Mouse (Mus musculus): ENCODE measurements around the gene Zfp362. TPM values are rescaled to one million over a fixed set of nuclear protein-coding genes. Genes with fewer than 3 reads are reported as not detected.

Zfp362 gene
- polyA plus RNA-seq, 1 experiment from 2014 or later: 22.8 TPM

DNA sequence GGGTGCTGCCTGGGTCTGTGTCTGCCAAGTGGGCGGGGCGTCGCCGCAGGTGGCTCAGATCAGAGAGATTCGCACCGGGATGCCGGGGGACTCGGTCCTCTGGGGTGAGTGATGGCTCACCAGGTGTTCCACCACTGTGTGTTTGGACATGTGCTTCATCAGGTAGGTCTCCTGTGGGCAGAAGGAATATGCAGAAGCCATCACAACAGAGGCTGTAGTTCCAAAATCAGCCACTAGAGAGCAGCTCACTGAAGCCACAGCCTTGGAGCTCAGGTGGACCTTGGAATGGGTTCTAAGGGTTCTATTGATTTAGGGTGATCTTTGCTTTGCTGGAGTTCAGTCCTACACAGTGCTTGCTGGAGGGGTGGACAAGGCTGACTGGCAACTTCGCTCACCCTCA lies 31.4 kb downstream of the Zfp362 start:
- no peaks in the 10 kb centered on the region for H3K27me3 ChIP-seq (replicated peaks)
- no peak for ATAC-seq (ENCODE audit: insufficient read depth, low FRiP score, low read depth)
- H3K9me3 ChIP-seq: no peaks in the 10 kb centered on the region
- peaks cover 47% of the 10 kb centered on the region for H3K36me3 ChIP-seq
- 84% methylated on average over 9 of the region's 9 CpGs for WGBS
- no peak overlapping the region for H3K9ac ChIP-seq
- no peak overlapping the region for H3K4me2 ChIP-seq
- no peaks in the 10 kb centered on the region for H3K4me1 ChIP-seq
- H3K27ac ChIP-seq: no peak overlapping the region
- no peak overlapping the region for H3K4me3 ChIP-seq (replicated peaks)

DNA sequence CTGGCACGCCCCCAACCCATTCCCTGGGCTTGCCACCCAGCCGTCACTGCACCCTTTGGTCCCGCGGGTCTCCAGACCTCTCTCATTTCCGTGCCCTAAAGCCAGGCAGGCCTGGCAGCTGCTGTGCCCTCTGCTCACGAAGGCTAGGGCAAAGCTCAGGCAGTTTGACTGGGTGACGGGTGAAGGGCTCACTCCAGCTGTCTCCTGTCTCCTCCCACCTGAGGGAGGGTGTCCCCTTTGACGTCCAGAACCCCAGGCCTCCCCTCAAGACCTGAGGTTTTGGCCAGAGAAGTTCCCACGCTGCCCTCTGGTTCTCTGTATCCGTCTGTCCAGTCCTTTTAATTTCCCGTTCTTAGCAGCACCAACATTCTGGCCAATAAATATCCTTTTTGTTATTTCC lies 32.0 kb downstream of the Zfp362 start:
- Histone ChIP-seq H3K27ac (no peak overlapping the region), H3K4me3 (replicated peaks) (no peak overlapping the region), H3K9ac (no peak overlapping the region), H3K27me3 (replicated peaks) (no peaks in the 10 kb centered on the region), H3K9me3 (no peaks in the 10 kb centered on the region), H3K4me2 (no peak overlapping the region), H3K4me1 (no peaks in the 10 kb centered on the region), H3K36me3 (peaks cover 42% of the 10 kb centered on the region)
- no peak for ATAC-seq (ENCODE audit: insufficient read depth, low FRiP score, low read depth)
- WGBS: 87% methylated on average over 11 of the region's 11 CpGs

DNA sequence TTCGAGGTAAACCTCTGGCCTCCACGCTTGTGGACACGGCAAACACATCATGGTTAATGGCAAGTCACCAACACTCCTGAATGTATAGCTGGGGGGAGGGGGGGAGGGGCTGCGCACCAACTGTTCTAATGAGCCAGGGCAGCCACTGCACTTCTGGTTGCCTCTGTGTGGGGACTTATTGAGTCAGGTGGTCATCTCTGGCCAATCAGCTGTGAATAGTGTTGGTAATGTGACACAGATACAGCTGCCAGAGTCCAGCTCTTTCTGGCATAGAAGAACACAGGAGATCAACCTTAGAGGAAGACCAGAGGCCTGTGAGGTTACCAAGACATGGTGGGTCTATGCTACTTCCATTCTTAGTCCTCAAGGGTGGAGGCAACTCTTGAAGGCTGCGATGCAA lies 35.1 kb downstream of the Zfp362 start:
- Histone ChIP-seq H3K9me3 (no peaks in the 10 kb centered on the region), H3K4me3 (replicated peaks) (no peak overlapping the region), H3K27ac (no peak overlapping the region), H3K27me3 (replicated peaks) (no peaks in the 10 kb centered on the region), H3K4me2 (no peak overlapping the region), H3K9ac (no peak overlapping the region), H3K4me1 (no peaks in the 10 kb centered on the region), H3K36me3 (peaks cover 31% of the 10 kb centered on the region)
- no peak for ATAC-seq (ENCODE audit: insufficient read depth, low FRiP score, low read depth)
- WGBS: 69% methylated on average over 5 of the region's 5 CpGs

DNA sequence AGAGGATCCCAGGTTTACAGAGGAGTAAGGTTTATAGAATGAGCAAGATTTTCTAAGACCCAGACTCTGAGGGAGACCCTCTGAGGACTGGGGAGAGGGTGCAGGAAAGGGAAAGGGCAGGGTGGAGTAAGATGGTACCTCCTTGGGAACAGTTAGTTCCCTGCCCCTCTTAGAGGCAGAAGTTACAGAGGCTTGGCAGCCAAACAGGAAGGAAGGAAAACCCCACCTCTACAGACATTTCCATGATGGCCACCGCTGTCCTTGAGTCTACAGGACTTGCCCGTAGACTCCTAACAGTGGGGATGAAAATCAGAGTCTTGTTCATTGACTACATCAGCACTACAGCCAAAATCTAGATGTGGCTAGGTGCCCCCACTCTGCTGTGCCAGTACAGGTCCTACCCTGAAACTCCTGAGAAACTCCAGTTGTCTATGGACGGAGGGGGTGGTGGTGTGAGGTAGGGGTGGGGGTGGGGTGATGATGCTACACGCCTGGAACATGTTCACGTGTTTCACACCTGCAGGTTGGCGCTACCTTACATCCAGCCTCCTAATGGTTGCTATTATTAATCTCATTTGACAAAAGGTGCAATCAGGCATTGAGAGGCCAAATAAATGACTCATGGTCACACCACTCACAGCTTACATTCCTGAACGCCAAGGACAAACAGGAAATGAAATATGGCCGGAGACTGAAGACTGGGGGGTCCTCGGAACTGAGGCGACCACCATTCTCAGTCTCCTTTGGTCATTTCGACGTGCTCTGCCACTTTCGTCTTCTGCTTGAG lies 36.1 kb downstream of the Zfp362 start:
- Histone ChIP-seq H3K36me3 (peaks cover 24% of the 10 kb centered on the region), H3K4me2 (no peak overlapping the region), H3K9ac (no peak overlapping the region), H3K27me3 (replicated peaks) (no peaks in the 10 kb centered on the region), H3K4me1 (no peaks in the 10 kb centered on the region), H3K27ac (no peak overlapping the region), H3K9me3 (no peaks in the 10 kb centered on the region), H3K4me3 (replicated peaks) (no peak overlapping the region)
- WGBS: 57% methylated on average over 13 of the region's 13 CpGs
- no peak for ATAC-seq (ENCODE audit: insufficient read depth, low FRiP score, low read depth)

DNA sequence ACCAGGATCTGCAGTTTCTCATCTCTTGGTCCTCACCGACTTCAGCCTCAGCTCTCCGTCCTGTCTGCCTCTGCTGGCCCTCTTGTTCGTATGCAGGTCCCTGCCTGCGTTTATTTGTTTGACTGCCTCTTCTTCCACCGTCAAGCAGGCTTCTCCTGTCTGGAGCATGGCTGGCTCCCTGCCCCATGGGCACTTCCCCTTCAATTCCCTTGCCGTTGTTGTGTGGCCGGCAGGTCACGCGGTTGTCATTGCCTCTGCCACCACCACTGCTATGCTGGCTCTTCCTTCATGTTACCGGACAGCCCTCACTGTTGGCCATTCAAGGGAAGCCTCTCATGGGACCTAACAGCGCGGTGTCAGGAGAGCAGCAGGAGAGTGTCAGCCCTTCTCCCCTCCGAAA lies 37.7 kb downstream of the Zfp362 start:
- Histone ChIP-seq H3K9ac (no peak overlapping the region), H3K4me3 (replicated peaks) (no peak overlapping the region), H3K27me3 (replicated peaks) (no peaks in the 10 kb centered on the region), H3K36me3 (peaks cover 11% of the 10 kb centered on the region), H3K27ac (no peak overlapping the region), H3K4me2 (no peak overlapping the region), H3K9me3 (no peaks in the 10 kb centered on the region), H3K4me1 (no peaks in the 10 kb centered on the region)
- ATAC-seq (ENCODE audit: insufficient read depth, low FRiP score, low read depth): no peak
- WGBS: 73% methylated on average over 13 of the region's 13 CpGs

DNA sequence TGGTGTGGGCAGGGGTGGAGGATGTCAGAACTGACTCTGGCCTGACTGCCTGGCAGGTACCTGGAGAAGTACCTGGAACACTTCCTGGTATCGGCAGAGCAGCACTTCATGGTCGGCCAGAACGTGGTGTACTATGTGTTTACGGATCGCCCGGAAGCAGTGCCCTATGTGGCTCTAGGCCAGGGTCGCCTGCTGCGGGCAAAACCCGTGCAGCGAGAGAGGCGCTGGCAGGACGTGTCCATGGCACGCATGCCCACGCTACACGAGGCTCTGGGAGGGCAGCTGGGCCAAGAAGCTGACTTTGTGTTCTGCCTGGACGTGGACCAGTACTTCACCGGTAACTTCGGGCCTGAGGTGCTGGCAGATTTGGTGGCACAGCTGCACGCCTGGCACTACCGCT lies 38.9 kb downstream of the Zfp362 start:
- WGBS: 93% methylated on average over 20 of the region's 20 CpGs
- no peaks in the 10 kb centered on the region for H3K36me3 ChIP-seq
- ATAC-seq (ENCODE audit: insufficient read depth, low FRiP score, low read depth): no peak
- no peak overlapping the region for H3K4me2 ChIP-seq
- H3K9me3 ChIP-seq: no peaks in the 10 kb centered on the region
- no peak overlapping the region for H3K27ac ChIP-seq
- no peaks in the 10 kb centered on the region for H3K27me3 ChIP-seq (replicated peaks)
- H3K9ac ChIP-seq: no peak overlapping the region
- H3K4me3 ChIP-seq (replicated peaks): no peak overlapping the region
- no peaks in the 10 kb centered on the region for H3K4me1 ChIP-seq

DNA sequence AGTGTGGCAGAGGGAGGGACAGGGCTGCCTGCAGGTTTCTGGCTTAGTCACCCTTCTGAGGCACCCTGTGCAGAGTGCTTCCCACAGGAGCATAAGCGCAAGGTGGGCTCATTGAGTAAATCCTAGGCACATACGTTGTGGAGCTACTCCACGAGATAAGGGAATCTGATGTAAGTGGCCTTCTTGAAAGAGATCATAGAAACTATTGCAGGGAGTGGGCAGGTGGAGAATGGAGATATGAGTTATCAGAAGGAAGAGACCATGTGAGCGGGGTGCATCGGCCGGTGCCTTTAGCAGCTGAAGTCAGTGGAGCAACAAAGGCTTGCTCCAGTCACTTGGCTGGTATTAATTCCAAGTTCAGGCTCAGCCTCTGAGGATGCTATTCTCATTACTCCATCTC lies 45.8 kb downstream of the Zfp362 start:
- Histone ChIP-seq H3K27ac (no peak overlapping the region), H3K4me3 (replicated peaks) (no peak overlapping the region), H3K36me3 (no peaks in the 10 kb centered on the region), H3K4me2 (no peak overlapping the region), H3K27me3 (replicated peaks) (no peaks in the 10 kb centered on the region), H3K9ac (no peak overlapping the region), H3K4me1 (no peaks in the 10 kb centered on the region), H3K9me3 (no peaks in the 10 kb centered on the region)
- WGBS: 79% methylated on average over 6 of the region's 6 CpGs
- ATAC-seq (ENCODE audit: insufficient read depth, low FRiP score, low read depth): 0 out of 2 replicates have a peak, but pooled peaks have one; percentile 45

DNA sequence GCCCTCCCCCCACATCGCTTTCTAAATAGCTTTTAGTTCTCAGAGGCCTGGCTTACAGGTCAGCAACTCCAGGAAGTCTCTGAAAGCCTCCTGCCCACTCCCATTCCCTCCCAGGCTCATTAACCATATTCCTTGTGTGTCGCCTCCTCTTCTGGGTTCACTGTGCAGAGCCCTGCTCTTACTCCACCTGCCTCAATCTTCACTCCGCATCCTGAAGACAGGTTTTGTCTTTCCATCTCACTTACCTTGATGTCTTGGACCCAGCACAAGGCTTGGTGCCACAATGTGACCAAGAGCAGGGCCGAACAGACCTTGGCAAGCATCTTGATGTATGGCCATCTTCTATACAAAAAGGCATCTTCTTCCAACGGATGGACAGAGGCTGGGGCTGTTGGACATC lies 46.6 kb downstream of the Zfp362 start:
- Histone ChIP-seq H3K27ac (no peak overlapping the region), H3K4me3 (replicated peaks) (no peak overlapping the region), H3K4me2 (no peak overlapping the region), H3K27me3 (replicated peaks) (no peaks in the 10 kb centered on the region), H3K9ac (no peak overlapping the region), H3K9me3 (no peaks in the 10 kb centered on the region), H3K36me3 (no peaks in the 10 kb centered on the region), H3K4me1 (no peaks in the 10 kb centered on the region)
- WGBS: 77% methylated on average over 5 of the region's 5 CpGs
- ATAC-seq (ENCODE audit: insufficient read depth, low FRiP score, low read depth): no peak

DNA sequence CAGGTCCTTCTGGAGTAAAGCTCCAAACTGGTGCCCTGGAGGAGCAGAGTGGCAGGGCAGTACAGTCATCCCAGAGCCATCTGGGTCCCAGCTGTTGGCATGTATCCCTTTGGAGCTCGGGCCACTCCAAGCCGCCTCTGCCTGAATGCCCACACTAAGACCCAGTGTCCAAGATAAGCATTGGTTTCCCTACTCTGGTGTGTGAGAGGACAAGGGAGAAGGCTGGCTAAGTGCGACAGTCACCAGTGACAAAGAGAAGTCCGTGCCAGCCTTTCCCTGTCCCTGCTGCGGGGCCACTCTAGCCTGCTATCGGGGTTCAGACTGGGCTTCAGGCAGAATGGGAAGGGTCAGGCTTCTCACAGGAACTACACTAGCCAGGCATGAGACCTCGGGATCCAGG lies 49.9 kb downstream of the Zfp362 start:
- WGBS: 77% methylated on average over 7 of the region's 7 CpGs
- Histone ChIP-seq H3K4me2 (no peak overlapping the region), H3K27ac (no peak overlapping the region), H3K9ac (no peak overlapping the region), H3K27me3 (replicated peaks) (no peaks in the 10 kb centered on the region), H3K36me3 (peaks cover 28% of the 10 kb centered on the region), H3K9me3 (no peaks in the 10 kb centered on the region), H3K4me3 (replicated peaks) (no peak overlapping the region), H3K4me1 (no peaks in the 10 kb centered on the region)
- no peak for ATAC-seq (ENCODE audit: insufficient read depth, low FRiP score, low read depth)

DNA sequence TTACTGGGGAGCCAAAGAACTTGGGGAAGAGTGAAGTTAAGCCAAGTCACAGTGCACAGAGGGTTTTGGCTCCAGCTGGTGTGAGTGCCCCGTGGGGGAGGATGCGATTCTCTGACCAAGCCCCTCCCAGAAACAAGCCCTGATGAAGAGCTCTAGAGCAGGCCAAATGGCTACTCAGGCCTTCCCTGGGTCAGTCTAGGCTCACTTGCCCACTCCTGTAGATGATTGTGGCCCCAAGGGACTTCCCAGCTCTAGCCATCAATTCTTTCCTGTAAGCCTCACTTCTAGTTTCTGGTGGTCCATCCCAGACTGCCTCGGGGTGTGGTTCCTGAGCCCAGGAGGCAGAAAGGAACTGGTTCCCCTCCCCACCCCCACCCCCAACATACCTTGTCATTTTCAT lies 50.8 kb downstream of the Zfp362 start, which contains the start of gene A3galt2:
A3galt2 (plus strand) TSS at position 301 of the 400 bp plus-strand sequence.
- WGBS: 74% methylated on average over 3 of the region's 3 CpGs
- Histone ChIP-seq H3K9me3 (no peaks in the 10 kb centered on the region), H3K4me3 (replicated peaks) (no peak within 1 kb of the TSS), H3K27me3 (replicated peaks) (no peaks in the 10 kb centered on the region), H3K4me1 (no peaks in the 10 kb centered on the region), H3K9ac (no peak within 1 kb of the TSS), H3K4me2 (no peak within 1 kb of the TSS), H3K36me3 (peaks cover 34% of the 10 kb centered on the region), H3K27ac (no peak within 1 kb of the TSS)
- ATAC-seq (ENCODE audit: insufficient read depth, low FRiP score, low read depth): no peak

DNA sequence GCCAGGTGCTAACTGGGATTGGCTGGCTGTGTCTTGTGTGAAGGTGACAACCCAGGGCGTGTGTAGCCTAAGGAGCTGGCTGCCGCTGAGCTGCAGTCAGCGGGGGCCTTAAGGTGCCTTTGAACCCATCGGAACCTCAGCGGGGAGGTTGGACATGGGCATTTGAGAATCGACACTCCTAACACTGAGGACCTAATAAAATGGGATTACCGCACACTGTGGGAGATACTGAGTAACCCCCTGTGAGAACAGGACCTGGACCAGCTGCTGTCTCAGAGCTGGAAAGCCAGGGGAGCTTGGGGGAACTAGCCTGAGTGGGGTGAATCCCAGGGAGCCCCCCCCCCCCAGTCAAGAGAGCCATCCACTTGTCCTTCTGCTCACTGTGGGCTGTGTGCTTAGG lies 52.3 kb downstream of the Zfp362 start:
- Histone ChIP-seq H3K9ac (no peak overlapping the region), H3K9me3 (no peaks in the 10 kb centered on the region), H3K4me1 (no peaks in the 10 kb centered on the region), H3K4me3 (replicated peaks) (no peak overlapping the region), H3K27ac (no peak overlapping the region), H3K27me3 (replicated peaks) (no peaks in the 10 kb centered on the region), H3K4me2 (no peak overlapping the region), H3K36me3 (peaks cover 48% of the 10 kb centered on the region)
- no peak for ATAC-seq (ENCODE audit: insufficient read depth, low FRiP score, low read depth)
- 91% methylated on average over 7 of the region's 7 CpGs for WGBS

DNA sequence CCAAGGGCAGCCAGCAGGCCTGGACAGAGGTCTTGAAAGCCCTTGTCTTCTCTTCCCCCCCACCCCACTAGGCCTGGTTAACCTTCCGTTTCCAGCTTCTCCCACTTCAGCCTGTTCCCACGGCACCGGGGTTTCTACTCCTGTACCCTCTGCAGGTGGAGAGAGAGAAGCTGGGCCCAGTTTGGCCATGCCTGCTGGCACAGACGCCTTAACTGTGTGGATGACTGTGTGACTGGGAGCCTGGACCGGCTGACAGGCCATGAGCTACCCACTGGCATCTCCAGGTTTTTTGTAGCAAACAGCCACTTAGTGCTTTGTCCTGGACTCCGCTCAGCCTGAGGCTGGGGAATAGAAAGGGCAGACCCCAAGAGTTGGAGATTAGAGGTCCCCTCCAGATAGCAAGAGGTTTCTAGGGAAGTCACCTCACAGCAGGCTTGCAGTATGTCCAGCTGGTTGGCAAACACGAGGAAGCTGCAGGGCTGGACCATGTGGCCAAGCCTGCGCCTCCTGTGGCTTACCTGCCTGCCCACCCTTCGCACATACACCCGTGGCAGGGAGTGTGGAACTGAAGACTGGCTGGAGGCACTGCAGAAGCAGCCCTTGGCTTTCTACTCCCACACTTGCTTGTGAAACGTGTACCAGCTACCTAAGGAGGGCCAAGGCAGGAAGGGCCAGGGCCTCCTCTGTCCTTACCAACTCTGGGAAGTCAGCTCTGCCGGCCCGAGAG lies 53.7 kb downstream of the Zfp362 start:
- Histone ChIP-seq H3K36me3 (peaks cover 62% of the 10 kb centered on the region), H3K4me3 (replicated peaks) (no peak overlapping the region)
- WGBS: 86% methylated on average over 13 of the region's 13 CpGs

More for the DNA sequence above, 53.7 kb downstream of the Zfp362 start:
- H3K4me2 ChIP-seq: no peak overlapping the region
- H3K4me1 ChIP-seq: no peaks in the 10 kb centered on the region
- H3K27ac ChIP-seq: no peak overlapping the region
- no peaks in the 10 kb centered on the region for H3K27me3 ChIP-seq (replicated peaks)
- no peaks in the 10 kb centered on the region for H3K9me3 ChIP-seq
- no peak overlapping the region for H3K9ac ChIP-seq
- ATAC-seq (ENCODE audit: insufficient read depth, low FRiP score, low read depth): no peak
